Mouse (Mus musculus) neutrophil, adult 59 days (primary cell): ENCODE data around the gene Ccl21a. TPM values are rescaled to one million over a fixed set of nuclear protein-coding genes. Genes with fewer than 3 reads are reported as not detected.

Source experiments
- total RNA-seq, 2 experiments: library from RNA; stranded (reverse); gene quantifications; 1 replicate in 1 of 2; 2 replicates in 1 of 2; pipeline ENCODE4 v1.2.4; 2023

Gene Ccl21a
- not detected for total RNA-seq

GRCm38 (mm10) chr4:42773893-42774292 lies at the start of gene Ccl21a:
Ccl21a (minus strand) TSS chr4:42773993.

DNA sequence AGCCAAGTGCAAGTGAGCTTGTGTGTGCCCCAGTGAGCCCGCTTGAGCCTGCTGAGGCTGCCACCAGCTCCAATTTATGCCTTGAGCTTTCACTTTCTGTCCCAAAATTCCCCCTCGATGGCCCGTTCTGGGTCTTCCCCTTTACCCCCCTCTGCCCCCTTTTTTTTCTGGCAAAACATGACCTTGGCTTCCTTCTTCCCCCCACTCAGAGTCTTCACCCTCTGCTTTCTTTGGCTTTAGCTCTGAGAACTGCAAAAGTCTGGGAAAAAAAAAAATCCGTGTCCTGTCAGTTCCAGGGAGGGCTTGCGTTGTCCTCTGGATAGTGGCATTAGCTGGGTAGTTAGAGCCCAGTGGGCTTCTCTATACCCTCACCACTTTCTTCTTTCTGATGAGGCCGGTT lies 17.3 kb downstream of the Ccl21a start, which contains the start of gene Ccl19:
Gene Ccl19, minus strand, starts transcription at position 101 of the 400 bp plus-strand sequence.

GRCm38 (mm10) chr4:42735245-42735644 lies 38.5 kb downstream of the Ccl21a start, which contains the start of gene 4930578G10Rik:
4930578G10Rik (plus strand) TSS chr4:42735545.

Other genes starting within 250 kb of the Ccl21a start
- gene Fam205a2, start 245.8 kb downstream of the Ccl21a start, total RNA-seq, result under 1 TPM; 0.09 to 0.16 TPM
- not detected for gene Gm10591, start 161.8 kb downstream of the Ccl21a start, total RNA-seq
- gene Gm2564, start 144.3 kb downstream of the Ccl21a start, total RNA-seq, result not detected
- gene Ccl27b, start 118.7 kb downstream of the Ccl21a start, total RNA-seq, result not detected
- gene Il11ra2, start 112.1 kb downstream of the Ccl21a start, total RNA-seq, result not detected
- not detected for gene 4930578G10Rik, start 38.4 kb downstream of the Ccl21a start, total RNA-seq
- not detected for gene Ccl19, start 17.4 kb downstream of the Ccl21a start, total RNA-seq
- gene Fam205a1, start 79.9 kb upstream of the Ccl21a start, total RNA-seq, result not detected
- gene Gm12394, start 82.8 kb upstream of the Ccl21a start, total RNA-seq, result not detected
- not detected for gene Fam205c, start 100.2 kb upstream of the Ccl21a start, total RNA-seq
- not detected for gene Phf24, start 142.7 kb upstream of the Ccl21a start, total RNA-seq
- gene Dnajb5, start 175.8 kb upstream of the Ccl21a start, total RNA-seq, result 1 to 10 TPM; 4.9 to 6.8 TPM
- not detected for gene 1700022I11Rik, start 195.6 kb upstream of the Ccl21a start, total RNA-seq
- gene Vcp, start 226.5 kb upstream of the Ccl21a start, total RNA-seq, result 100 to 1,000 TPM in 1 of 2 experiments, 10 to 100 TPM in 1; 98.6 to 105 TPM
- gene Fancg, start 236.5 kb upstream of the Ccl21a start, total RNA-seq, result 10 to 100 TPM; 17.5 to 21.8 TPM